Mouse (Mus musculus): ENCODE results near the gene Chst15.
A peak's percentile ranks its signal among the peaks of the same experiment; 100 is the strongest.

Gene Chst15

GRCm38 (mm10) chr7:132227075-132227640, 89.9 kb downstream of the Chst15 start:
- no peak for DNase-seq (ENCODE audit: low read depth, low spot score)

GRCm38 (mm10) chr7:132226379-132227074, 90.5 kb downstream of the Chst15 start:
- peak; percentile 68 for DNase-seq (ENCODE audit: low read depth, low spot score)

DNA sequence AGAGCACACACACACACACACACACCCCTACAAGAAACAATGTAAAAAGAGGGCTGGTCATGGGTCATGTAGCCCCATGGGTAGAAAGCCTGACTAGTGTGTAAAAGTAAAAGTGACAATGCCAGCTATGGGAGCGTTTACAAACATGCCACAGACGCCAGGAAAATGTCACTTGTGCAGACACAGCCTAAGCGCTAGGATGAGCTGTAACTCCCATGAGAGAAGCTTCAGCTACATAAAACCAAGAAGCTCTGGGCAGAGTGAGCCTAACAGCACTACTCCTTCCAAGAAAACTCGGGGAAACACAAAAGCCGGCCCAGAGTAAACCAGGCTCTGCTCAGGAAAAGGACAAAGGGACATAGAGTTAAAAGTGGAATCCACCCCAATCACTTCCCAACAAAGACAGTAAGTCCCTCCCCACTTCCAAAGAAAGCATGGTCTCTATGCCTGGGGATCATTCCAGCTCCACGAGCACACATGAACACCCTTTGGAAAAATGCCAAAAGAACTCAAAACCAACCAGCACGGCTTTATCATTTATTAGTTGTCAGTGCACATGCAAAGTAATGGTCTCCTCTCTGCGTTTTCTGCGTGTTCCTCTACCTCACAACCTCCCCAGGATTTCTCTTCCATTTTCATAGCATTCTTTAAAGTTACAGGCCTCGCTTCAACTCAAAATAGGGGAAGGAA, 93.4 kb downstream of the Chst15 start:
- DNase-seq (ENCODE audit: low read depth, low spot score): no peak

- no peak for DNase-seq (ENCODE audit: low read depth, low spot score)
Observed at GRCm38 (mm10) chr7:132214031-132214430, 103.0 kb downstream of the Chst15 start.

DNA sequence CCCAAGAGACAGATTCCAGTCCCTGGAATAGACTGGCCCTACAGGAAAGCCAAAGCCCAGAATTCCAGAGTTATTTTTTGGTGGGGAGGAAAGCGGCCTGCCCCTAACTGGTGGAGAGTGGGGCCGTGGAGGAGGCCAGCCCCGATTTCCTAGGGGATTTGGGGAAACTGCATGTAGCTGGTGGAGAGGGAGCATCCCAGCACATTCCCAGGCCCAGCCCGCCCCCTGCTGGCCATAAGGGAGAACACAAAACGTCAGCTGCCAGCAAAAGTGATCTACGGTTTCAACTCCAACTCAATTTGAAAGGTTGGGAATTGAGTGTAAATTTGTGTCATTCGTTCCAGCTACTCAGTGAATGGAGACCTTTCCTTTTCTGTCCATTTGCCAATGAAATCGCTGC, 103.6 kb downstream of the Chst15 start:
- DNase-seq (ENCODE audit: low read depth, low spot score): no peak

DNA sequence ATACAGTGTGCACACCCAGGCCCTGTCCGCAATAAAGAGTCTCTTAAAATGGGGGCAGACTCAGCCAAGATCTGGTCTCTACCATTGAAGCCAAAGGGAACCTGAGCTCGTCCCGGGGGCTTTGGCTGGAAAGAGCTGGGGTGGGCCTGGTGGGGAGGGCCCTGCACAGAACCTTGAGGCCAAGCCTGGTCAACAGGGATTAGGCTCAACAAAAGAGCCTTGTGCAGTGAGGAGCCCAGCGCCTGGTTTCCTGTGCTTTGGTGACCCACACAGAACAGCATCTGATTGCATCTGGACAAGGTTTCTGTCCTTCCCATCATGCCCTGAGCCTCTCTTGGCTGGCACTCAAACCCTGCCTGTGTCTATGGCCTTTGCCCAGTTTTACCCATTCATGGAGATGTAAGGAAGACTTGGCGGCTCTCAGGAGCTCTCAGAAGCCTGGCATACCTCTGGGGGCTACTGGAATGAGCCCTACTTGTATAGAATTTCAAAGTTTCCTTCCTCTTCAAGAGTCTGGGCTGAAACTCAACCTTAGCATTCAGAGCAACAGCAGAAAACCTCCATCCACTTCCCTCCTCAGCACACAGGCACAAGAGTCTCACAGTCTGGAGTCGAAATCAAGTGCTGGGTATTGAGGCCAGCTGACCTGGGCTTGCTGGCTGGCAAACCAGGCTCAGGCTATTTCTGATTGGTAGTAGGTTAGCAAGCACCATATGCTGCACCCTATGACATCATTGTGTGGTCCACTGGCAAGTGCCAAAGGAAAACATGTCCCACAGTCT, 104.9 kb downstream of the Chst15 start:
- no peak for DNase-seq (ENCODE audit: low read depth, low spot score)

DNA sequence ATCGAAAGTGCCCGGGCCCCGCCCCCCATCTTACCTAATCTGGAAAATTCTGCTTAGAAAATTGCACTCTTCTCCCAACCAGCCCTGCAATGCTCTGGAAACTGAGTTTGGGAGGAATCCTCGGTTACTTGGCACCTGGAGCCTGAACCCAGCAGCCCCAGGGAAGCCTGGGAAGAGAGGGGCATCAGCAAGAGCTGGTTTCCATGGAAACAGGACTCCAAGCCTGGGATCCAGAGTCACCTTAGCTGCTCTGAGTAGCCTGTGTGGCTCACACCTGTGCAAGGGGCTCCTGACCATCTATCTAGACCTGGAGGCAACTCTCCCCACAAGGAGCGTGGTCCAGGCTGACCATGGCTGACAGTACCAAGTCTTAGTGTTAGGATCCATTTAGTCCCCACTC, 106.4 kb downstream of the Chst15 start:
- DNase-seq (ENCODE audit: low read depth, low spot score): no peak

- DNase-seq (ENCODE audit: low read depth, low spot score): no peak
Observed at GRCm38 (mm10) chr7:132208946-132209651, 107.9 kb downstream of the Chst15 start.

DNA sequence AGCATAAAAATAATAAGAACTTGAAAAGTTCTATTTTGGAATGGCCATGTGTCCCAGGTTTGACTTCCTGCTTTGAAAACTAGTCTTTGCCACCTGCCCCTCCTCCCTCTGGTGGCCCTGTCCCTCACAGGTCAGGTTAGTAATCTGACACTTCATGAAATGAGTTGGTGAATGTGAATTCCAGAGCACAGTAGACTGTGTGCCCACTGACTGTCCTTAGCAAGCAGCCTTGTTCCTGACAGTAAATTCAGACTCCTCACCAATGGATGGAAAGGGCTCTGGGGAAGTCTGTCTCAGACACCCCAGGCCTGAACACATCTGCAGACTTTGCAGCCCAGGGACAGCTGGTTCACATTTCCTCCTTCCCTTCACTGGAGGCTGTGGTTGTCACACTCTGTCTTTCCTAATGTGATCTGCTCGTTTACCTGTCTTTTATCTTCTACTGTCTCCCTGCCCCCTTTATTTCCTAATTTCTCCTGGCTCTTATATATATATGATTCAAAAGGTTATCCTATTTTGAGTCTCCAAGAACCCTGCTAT, 112.9 kb downstream of the Chst15 start:
- DNase-seq (ENCODE audit: low read depth, low spot score): no peak

DNA sequence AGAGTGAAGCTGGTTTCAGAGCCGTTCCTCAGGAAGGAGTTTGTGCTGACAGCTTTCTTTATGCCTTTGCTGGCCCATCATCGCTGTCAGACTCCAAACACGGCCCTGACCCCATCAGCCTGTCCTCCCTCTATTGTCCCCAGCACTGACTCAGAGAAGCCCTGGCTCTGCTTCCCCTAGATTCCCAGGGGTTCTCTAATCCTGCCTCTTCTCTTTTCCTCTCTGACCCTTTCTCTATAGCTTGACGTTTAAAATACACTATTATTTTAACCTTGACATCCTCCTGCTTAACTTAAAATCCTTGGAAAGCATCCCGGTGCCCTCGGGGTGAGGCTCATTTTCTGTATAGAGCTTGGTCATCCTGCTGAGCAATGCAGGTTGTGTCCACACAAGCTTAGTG, 117.3 kb downstream of the Chst15 start:
- DNase-seq (ENCODE audit: low read depth, low spot score): no peak

DNA sequence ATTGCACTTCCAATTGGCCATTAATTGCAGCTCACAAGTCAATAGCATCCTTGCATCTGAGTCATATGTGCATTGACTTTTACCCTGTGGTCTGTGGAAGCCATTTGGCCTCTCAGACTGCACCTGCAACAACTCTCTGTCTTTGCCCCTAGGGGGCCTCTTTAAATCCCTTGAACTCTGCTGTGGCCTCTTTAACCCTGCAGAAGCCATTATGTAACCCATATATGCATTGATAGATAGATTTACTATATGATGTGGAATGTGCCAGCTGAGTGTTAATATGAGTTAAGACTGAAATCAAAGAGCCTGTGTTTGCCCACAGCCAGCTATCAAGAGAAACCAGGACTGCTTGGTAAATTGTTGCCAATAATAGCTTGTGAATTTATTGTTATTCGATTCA, 118.2 kb downstream of the Chst15 start:
- no peak for DNase-seq (ENCODE audit: low read depth, low spot score)

- no peak for DNase-seq (ENCODE audit: low read depth, low spot score)
Observed at GRCm38 (mm10) chr7:132197817-132198475, 119.1 kb downstream of the Chst15 start.

GRCm38 (mm10) chr7:132196581-132196980, 120.4 kb downstream of the Chst15 start:
- no peak for DNase-seq (ENCODE audit: low read depth, low spot score)

DNA sequence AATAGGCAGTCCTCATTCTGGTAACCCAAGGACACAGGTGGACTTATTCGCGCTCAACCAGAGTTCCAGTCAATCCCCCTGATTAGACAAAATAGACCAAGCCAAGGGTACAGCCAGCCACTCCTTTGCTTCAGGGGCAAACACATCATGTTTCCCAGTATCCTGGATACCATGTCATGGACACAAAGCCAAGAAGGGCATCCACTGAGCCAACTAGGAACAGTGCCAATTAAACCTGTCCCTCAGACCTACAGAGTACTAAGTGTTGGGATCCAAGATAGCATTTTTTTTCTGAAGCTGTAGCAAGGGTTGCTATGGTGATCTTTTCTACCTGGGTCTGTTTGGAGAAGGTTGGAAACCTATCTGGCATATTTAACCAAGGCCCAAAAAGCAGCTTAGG, 123.4 kb downstream of the Chst15 start:
- DNase-seq (ENCODE audit: low read depth, low spot score): no peak

DNA sequence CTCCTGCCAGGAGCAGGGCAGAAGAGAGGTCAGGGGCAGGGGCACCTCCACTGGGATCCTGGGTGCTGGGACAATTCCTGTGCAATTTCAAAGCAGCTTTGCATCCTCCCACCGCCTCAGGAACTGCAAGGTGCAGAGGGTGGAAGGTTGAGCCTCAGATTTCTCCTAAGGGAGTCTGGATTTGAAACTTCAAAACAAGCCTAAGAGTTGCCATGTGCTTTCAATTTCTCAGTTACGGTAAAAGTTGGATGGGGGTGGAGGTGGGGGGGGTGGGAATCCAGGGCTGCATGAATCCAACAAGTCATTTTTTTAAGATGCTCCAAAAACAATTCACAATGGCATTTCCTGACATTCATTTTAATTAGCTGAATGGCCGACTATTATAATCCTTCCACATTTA, 129.6 kb downstream of the Chst15 start:
- no peak for DNase-seq (ENCODE audit: low read depth, low spot score)

Measured in CD4-positive helper T cell, adult 2 months (primary cell).